Mouse (Mus musculus) gastrocnemius, adult 2 months (tissue): ENCODE measurements around the gene Mogat2. TPM values are rescaled to one million over a fixed set of nuclear protein-coding genes. Genes with fewer than 3 reads are reported as not detected.

Experiments used
- DNase-seq: peaks from one replicate; pipeline ENCODE4 v3.0.0; 2022
- H3K27ac ChIP-seq: fragments of 200-600 bp; 2 replicates; pipeline ENCODE4 v1.8.1; 2022; ENCODE audit warnings: mild to moderate bottlenecking
- H3K4me3 ChIP-seq: fragments of 200-600 bp; 2 replicates; pipeline ENCODE4 v1.8.1; 2022; ENCODE audit warnings: mild to moderate bottlenecking, moderate library complexity
- CTCF ChIP-seq: fragments of 200-600 bp; IDR thresholded peaks from 2 replicates; pipeline ENCODE4 v1.8.1; 2022; ENCODE audit warnings: antibody characterized with exemption, mild to moderate bottlenecking, moderate library complexity
- intact Hi-C: fragments of 180-260 bp; cut with DNase I; formaldehyde crosslinking; loops from one replicate; pipeline ENCODE4 v1.15.1; 2025
- total RNA-seq, 2 experiments: library from RNA; stranded (reverse); gene quantifications; 2 replicates each; pipeline ENCODE4 v1.2.3; 2021

Gene Mogat2
- total RNA-seq, 2 experiments from 2014 or later, result not detected

DNA sequence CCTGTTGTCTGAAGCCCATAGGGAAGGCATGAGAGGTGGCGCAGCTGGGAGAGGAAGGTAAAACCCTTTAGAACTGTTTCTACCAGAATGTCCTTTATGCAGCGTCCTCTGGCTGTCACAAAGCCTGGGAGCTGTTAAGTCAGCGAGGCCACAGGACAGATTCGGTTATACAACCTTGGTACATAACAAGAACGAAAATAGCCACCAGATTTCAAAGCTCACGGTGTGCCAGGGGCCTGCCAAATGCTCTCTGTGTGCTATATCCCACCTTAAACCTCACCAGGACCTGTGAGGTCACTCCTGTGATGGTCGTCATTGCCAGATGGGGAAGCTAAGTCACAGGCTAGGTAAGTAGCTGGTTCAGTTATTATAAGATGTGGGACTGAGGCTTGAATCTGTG is 36.3 kb downstream of the Mogat2 start:
- Histone ChIP-seq H3K4me3 (peak overlapping the region; percentile 41), H3K27ac (peak overlapping the region; percentile 84)
- intact Hi-C loops, result no loop called here

DNA sequence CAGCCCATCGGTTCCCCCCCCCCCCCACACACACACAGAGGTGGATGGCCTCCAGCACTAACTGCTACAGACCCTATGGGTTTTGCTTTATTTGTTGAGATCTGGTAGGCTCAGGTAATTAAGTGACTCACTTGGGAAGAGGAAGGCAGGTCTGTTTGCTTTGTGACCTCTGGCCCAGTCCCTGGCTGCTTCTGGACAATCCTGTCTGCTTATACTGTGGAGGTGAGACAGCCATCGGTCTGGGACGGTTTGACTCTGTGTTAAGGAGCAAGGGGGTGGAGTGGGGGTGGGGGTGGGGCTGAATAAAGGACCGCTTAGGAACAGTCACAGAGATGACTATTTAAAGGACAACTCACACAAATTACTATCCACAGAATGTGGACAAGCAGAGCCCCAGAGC is 38.1 kb downstream of the Mogat2 start:
- intact Hi-C loops, result no loop called here
- TF ChIP-seq CTCF, result no peak
- DNase-seq, result no peak
- Histone ChIP-seq H3K4me3 (no peak overlapping the region), H3K27ac (peak overlapping the region; percentile 46; the same call in 1 of the 2 replicates)

More for the DNA sequence above, 36.3 kb downstream of the Mogat2 start:
- DNase-seq, result peak; percentile 55
- peak; percentile 20; the same call in 1 of the 2 replicates for TF ChIP-seq CTCF

DNA sequence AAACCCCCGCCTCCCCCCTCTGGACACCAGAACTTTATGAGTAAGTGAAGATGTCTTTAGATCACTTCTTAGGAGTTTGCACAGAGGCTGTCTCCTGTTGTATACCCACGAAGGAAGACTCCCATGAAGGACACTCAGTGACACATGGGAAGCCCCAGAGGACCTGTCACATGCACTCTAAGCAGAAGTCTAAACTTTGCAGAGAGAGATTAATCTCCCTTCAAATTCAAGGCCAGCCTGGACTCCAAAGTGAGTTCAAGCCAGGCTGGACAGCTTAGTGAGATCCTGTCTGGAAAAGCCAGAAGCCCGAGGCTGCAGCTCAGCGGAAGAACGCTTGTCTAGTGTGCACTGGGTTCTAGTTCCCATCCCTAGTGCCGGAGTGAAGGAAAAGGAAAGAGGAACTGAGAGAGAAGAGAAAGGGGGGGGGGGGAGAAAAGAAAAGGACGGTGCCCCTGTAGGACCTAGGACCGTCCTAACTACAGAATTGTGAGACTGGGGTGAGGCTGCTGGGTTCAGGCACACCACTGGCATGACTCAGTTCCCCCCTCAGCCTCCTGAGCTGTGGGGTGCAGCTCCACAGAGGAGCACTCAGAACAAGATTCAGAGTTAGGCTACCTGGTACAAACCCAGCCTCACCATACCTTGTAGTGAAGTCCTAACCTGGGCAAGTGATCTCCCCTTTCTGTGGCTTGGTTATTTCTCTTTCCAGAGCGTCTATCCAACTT is 38.8 kb downstream of the Mogat2 start:
- intact Hi-C loops, result no loop called here
- no peak for DNase-seq
- no peak for TF ChIP-seq CTCF
- H3K4me3 ChIP-seq, result no peak overlapping the region
- H3K27ac ChIP-seq, result peak overlapping the region; percentile 38

DNA sequence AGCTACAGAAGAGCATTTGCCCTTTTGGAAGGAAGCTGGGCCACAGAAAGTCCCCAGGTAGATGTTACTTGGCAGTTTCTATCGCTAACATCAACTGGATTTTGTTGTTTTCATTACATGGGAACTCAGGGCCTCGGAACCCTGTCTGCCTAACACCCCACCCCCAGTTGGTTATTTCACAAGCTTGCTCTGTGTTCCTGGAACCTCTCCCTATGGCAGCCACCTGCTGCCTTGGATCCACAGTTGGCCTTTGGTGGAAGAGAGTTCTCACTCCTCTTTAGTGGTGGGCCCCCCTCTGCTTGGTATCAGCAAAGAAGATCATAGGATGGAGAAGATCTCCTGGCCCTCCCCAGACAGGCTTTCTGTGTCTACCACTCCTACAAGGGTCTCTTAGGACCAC is 39.6 kb downstream of the Mogat2 start:
- TF ChIP-seq CTCF, result no peak
- intact Hi-C loops, result no loop called here
- H3K4me3 ChIP-seq, result no peak overlapping the region
- H3K27ac ChIP-seq, result peak overlapping the region; percentile 38
- peak; percentile 46 for DNase-seq

DNA sequence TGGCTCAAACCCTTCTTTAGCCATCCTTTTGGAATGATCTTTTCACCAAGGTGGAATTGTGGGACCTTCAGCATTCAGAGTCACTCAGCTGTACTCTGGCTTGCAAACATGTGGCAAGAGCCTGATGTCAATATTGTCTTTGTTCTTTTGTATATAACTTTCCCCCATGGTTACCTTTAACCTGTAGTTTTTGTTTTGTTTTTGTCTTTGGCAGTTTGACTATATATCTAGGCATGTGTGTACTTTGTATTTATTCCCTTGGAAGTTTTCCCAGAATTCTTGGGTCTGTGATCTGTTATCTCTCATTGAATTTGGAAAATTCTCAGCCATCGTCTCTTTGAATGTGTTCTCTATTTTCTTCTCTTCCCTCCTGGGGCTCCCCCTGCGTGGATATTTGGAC is 43.9 kb downstream of the Mogat2 start:
- Histone ChIP-seq H3K27ac (no peak overlapping the region), H3K4me3 (no peak overlapping the region)
- intact Hi-C loops, result no loop called here
- no peak for DNase-seq
- TF ChIP-seq CTCF, result no peak

DNA sequence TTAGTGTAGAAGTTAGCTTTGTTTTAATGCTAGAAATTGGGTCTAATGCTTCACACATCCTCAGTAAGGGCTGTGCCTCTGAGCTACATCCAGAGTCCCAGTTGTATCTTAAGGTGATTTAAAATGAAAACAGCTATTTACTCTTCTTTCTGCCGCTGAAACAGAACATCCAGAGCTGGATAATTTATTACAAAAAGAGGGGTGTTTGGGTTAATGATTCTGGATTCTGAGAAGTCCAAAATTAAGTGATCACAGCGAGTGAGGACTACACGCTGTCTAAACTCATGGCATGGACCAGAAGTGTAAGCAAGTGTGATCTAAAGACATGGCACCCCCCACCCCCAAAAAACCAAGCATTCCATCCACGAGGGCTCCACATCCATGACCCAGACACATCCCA is 44.5 kb downstream of the Mogat2 start:
- TF ChIP-seq CTCF, result no peak
- intact Hi-C loops, result no loop called here
- H3K4me3 ChIP-seq, result no peak overlapping the region

DNA sequence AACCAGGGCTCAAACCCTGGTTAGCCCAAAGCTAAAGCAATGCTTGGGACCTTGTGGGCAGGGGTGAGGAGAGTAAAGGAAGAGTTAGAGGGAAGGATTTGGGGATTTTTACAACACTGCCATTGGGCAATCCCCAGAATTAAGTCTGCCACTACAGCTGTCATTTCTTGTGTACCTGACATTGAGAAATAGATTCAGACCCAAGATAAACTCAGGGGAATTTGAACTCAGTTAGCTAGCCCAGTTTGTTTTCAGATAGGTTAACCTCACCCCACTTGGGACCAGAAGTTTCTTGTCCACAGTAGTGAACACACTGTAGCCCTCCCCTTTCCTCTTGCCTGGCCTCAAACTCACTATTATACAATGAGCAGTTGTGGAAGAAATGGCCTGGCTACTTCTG is 47.0 kb downstream of the Mogat2 start:
- TF ChIP-seq CTCF, result no peak
- intact Hi-C loops, result no loop called here
- Histone ChIP-seq H3K27ac (no peak overlapping the region), H3K4me3 (no peak overlapping the region)
- DNase-seq, result no peak

More for the DNA sequence above, 44.5 kb downstream of the Mogat2 start:
- no peak for DNase-seq
- H3K27ac ChIP-seq, result no peak overlapping the region

DNA sequence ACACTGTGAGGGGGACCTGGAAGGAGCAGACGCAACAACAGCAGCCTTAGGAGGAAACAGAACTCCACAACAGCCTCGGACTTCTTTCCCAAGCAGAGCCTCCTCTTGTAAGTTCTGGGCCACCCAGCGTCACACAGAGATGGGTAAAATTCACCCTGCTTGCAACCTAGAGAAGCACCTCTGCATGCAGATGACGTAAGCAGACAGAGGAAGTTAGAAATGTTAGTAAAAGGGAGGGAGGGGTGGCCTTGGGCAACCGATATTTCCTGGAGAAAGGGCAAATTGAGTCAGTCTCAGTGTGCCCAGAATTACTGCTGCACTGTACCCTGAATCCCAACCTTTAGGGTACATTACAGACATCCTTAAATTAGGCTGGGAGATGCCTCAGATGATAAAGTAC is 48.5 kb downstream of the Mogat2 start:
- no peak overlapping the region for H3K4me3 ChIP-seq
- H3K27ac ChIP-seq, result no peak overlapping the region
- no peak for DNase-seq
- intact Hi-C loops, result no loop called here
- TF ChIP-seq CTCF, result no peak

DNA sequence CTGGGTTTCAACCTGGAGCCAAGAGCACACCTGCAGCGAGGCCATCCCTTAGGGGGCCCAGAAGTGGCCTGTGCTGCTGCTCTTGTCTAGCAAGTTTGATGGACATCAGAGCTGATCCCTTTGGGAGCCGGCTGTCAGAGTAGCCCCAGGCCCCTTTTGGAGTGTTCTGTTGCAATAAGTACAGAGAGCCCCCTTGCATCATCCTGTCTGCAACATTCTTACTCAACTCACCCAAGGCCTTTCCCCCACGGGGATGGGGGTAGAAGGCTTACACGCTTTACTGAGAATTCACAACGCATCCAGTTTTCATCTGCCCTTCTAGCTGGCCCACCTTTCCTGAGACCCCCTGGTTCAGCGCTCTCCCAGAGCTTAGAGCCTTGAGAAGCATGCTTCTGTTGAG is 49.8 kb downstream of the Mogat2 start:
- no peak overlapping the region for H3K4me3 ChIP-seq
- H3K27ac ChIP-seq, result no peak overlapping the region
- TF ChIP-seq CTCF, result no peak
- intact Hi-C loops, result no loop called here
- DNase-seq, result no peak

DNA sequence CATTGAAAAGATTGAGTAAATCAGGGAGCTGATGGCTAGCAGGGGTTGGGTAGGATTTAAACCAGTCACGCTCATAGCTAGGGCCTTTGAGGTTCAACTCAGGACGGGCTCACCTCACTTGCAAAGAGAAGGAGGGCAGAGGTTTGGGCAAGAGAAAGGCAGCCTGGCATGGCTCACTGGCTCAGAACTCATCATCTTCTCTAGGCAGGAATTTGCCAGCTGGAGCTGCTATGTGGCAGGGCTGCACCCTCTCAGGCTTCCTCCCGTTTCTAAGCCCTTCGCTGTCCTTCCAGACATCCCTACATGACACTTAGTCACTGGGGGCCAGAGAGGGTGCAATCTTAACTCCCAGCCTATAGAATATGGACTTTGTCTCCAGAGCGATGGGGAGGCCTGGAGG is 51.0 kb downstream of the Mogat2 start:
- no peak for TF ChIP-seq CTCF
- intact Hi-C loops, result no loop called here
- Histone ChIP-seq H3K4me3 (no peak overlapping the region), H3K27ac (no peak overlapping the region)
- DNase-seq, result peak; percentile 53

DNA sequence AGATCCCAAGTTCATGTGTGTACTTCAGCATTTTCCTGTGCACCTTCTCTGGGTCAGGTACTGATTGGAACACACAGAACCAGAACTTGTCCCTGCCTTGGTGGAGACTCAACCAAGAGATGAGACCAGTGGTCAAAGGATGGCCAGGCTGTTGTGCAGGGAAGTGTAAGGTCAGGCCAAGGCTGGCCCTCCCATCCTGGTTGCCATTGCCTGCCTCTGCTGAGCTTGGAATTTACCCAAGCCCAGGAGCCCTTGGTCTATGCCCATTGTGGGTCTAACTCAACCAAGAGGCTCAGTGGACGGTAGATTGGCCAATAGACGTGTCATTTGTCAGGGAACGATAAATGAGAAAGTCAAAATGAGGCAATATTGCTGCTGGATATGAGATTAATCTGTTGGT is 53.0 kb downstream of the Mogat2 start:
- TF ChIP-seq CTCF, result no peak
- no peak overlapping the region for H3K27ac ChIP-seq
- no peak overlapping the region for H3K4me3 ChIP-seq
- no peak for DNase-seq
- intact Hi-C loops, result no loop called here

DNA sequence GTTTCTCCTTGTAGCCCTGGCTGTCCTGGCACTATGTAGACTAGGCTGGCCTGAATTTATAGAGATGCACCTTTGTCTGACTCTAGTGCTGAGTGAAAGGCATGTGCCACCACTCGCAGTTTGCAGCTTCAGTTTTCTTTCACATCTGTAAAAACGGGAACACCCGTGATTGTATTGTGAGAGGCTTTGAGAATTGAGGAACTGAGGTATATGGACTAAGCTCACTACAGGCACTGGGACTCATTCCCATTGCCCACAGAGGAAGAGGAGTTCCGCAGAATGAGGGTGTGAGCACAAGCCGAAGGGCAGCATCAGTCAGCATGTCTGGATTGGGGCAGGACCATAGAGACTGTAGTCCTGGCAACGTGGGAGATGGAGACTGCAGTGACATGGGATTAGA is 54.7 kb downstream of the Mogat2 start:
- TF ChIP-seq CTCF, result no peak
- no peak for DNase-seq
- intact Hi-C loops, result no loop called here
- Histone ChIP-seq H3K27ac (no peak overlapping the region), H3K4me3 (no peak overlapping the region)

DNA sequence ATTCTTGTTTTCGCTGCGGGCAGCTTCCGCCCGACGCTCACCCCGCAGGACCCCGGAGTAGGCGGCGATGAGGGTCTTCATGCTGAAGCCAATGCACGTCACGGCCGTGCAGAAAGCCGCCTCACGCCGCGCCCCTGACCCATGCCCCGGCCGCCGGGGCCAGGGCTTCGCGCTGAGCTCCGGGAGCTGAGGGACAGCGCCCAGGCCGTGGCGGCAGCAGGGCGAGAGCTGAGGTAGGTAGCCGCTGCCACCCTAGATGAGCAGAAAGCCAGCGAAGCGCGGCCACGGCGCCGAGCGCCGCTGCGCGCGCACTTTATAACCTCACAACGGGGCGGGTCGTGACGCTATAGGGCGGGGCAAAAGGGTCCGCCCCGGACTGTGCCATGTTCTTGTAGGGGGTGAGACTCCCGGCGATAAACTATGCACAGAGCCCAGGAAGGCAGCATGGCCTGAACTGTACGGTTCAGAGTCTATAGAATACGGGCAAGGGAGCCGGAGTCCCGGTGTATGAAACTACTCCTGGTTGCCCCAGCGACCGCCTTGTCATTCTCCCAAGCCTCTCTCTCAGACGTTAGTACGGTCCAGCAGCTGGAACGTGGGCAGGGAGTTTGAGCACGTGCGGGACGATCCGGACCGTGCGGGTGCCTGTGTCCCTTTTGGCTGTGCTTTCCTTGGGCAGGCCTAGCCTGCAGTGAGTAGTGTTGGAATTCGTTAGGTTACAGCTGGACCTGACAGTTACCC is 55.8 kb downstream of the Mogat2 start, which contains the start of gene Dgat2:
Gene Dgat2 (minus strand): TSS at position 288 of the 741 bp plus-strand sequence.
- peak; percentile 94 for DNase-seq
- intact Hi-C loops, result no loop called here
- H3K27ac ChIP-seq, result peak within 1 kb of the TSS; percentile 94
- no peak for TF ChIP-seq CTCF
- peak within 1 kb of the TSS; percentile 96 for H3K4me3 ChIP-seq
